Mouse (Mus musculus) olfactory bulb, adult 2 months (tissue): ENCODE results near the gene Prss57. TPM values are rescaled to one million over a fixed set of nuclear protein-coding genes. Genes with fewer than 3 reads are reported as not detected.
A peak's percentile ranks its signal among the peaks of the same experiment; 100 is the strongest.

Source experiments
- H3K27ac ChIP-seq: fragments of 200-500 bp; 2 replicates; pipeline ENCODE4 v1.5.1; 2012; ENCODE audit warnings: low read depth, low read length; ENCODE audit not compliant: insufficient read depth
- H3K4me1 ChIP-seq: fragments of 200-500 bp; 2 replicates; pipeline ENCODE4 v1.6.1; 2012; ENCODE audit warnings: low read length; ENCODE audit not compliant: control insufficient read depth, insufficient read depth
- H3K4me3 ChIP-seq: fragments of 200-500 bp; 2 replicates; pipeline ENCODE4 v1.5.1; 2012; ENCODE audit warnings: mild to moderate bottlenecking, low read depth, low read length, moderate library complexity; ENCODE audit not compliant: insufficient read depth
- CTCF ChIP-seq: fragments of 200-500 bp; IDR thresholded peaks from 2 replicates; pipeline ENCODE4 v1.5.1; 2012; ENCODE audit warnings: low read depth, mild to moderate bottlenecking, low read length, moderate library complexity; ENCODE audit not compliant: insufficient read depth
- POLR2A ChIP-seq: fragments of 200-500 bp; IDR thresholded peaks from 2 replicates; pipeline ENCODE4 v1.6.1; 2012; ENCODE audit warnings: mild to moderate bottlenecking, low read depth, low read length, moderate library complexity; ENCODE audit not compliant: insufficient read depth
- WGBS: fragments of 180-500 bp; shearing (Covaris S2); methylation state at CpG from one replicate; pipeline ENCODE4 v1.1.7; 2018; 5-methylcytosine and 5-hydroxymethylcytosine counted together
- polyA plus RNA-seq: library from polyadenylated mRNA; stranded (reverse); fragments of >200 nt; gene quantifications from 2 replicates; pipeline ENCODE4 v1.2.4, GENCODE M21; 2012; ENCODE audit warnings: low replicate concordance; ENCODE audit not compliant: missing spikeins, insufficient read depth, insufficient read length

Prss57 gene
- polyA plus RNA-seq, 1 experiment: not detected

DNA sequence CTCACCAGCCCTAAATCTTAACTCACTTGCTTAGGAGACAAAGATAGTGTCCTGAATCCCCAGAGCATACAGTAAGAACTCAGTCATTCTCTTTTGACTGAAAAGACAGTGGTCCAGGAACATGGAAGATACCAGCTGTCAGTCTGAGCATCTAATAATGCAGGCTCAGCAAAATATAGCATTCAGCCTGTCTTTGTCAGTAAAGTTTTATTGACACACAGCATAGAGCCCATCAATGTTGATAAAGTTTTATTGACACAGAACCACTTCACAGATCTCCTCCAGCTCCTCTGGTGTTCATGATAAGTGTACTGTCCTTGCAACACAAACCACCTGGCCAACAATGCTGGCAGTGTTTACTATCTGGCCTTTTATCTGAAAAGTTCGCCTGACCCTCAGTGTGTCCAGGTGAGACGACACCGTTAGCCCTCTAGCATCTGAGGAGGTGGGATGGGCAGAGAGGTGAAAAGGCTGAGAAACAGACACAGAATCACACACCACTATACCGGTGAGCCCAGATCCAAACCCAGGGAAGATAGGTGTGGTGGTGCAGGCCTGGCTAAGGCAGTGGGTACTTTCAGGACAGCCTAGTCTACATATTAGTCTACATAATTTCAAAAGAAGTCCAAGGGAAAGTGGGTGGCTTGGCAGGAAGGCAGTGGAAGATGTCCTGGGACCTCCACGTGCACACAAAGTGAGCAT lies 1.7 kb upstream of the Prss57 start:
- TF ChIP-seq POLR2A: no peak
- no peak for TF ChIP-seq CTCF
- H3K27ac ChIP-seq: peak overlapping the region; percentile 72
- WGBS: 81% methylated on average over 5 of the region's 5 CpGs
- H3K4me1 ChIP-seq: peaks cover 29% of the 10 kb centered on the region
- H3K4me3 ChIP-seq: peak overlapping the region; percentile 90; the same call in 1 of the 2 replicates

GRCm38 (mm10) chr10:79789581-79789980 lies 1.2 kb downstream of the Prss57 start:
- H3K4me3 ChIP-seq: no peak overlapping the region
- no peak overlapping the region for H3K27ac ChIP-seq
- H3K4me1 ChIP-seq: peaks cover 9% of the 10 kb centered on the region
- WGBS: 68% methylated on average over 2 of the region's 2 CpGs
- TF ChIP-seq CTCF (no peak), POLR2A (no peak)

DNA sequence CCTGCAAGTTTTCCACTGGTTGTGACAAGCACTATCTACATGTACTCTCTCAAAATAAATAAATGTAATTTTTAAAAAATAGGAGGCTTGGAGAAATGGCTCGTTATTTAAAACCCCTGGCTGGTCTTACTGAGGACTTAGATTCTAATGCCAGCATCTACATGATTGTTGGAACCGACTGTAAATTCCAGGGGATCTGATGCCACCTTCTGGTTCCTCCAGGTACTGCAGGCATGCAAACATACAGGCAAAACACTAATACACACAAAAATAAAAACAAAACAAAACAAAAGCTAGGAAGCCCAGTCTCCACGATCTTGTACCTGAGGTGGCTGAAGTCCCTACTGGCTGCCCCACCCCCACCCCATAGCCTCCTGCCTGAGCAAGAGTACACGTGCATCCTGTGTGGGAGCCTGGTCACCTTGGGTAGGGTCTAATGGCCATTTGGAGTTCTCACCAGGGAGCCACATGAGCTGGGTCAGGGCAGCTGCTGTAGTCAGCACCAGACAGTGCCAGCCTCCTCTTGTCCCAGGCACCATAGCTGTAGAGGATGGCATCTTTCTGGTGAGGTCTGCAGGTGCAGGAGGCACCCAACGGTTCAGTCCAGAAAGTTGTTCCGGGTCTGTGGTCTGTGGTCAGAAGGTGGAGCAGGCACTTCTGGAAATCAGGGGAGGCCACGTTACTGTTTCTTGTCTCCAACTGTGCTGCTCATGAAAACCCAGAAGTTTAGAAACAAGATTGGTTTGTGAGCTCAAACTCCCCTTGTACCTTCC lies 2.2 kb downstream of the Prss57 start:
- Histone ChIP-seq H3K4me3 (no peak overlapping the region), H3K4me1 (peaks cover 12% of the 10 kb centered on the region), H3K27ac (no peak overlapping the region)
- 32% methylated on average over 7 of the region's 7 CpGs for WGBS
- TF ChIP-seq POLR2A: no peak
- TF ChIP-seq CTCF: 0 out of 2 replicates have a peak, but pooled peaks have one; percentile 12

DNA sequence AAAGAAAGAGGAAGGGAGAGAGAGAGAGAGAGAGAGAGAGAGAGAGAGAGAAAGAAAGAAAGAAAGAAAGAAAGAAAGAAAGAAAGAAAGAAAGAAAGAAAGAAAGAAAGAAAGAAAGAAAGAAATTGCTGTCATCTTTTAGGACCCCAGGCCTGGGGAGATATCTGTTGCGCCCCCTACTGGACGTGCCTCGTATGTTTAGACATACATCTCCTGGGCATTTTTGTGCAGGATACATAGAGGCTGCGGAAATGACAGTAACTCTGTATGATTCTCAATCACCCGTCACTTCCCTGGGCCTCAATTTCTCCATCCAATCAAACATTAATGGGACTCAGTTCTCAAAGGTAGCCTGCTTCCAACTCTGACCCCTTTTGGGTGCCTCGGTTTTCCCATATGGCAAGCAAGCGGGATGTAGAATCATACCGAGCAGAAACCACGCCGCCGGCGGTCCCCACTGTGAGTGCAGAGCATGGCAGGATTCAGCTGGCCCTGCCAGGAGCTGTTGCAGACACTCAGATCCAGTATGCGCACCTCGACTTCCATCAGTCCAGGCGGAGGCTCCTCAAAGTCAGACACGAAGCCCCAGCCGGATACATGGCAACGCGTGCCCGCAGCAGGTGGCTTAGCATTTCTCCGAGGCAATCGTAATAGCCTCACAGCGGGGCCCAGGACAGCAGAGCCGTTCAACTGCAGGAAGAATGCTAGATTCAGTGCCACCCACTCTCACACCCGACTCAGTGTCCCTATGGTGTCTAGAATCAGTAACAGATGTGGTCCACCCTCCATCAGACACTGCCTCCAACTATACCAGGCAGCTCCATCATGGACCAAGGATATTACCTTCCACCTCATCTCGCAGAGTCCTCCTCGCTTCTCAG lies 6.6 kb downstream of the Prss57 start:
- H3K4me1 ChIP-seq: peaks cover 23% of the 10 kb centered on the region
- WGBS: 49% methylated on average over 27 of the region's 27 CpGs
- no peak overlapping the region for H3K4me3 ChIP-seq
- TF ChIP-seq CTCF (no peak), POLR2A (no peak)
- H3K27ac ChIP-seq: no peak overlapping the region

GRCm38 (mm10) chr10:79783050-79783449 lies 7.7 kb downstream of the Prss57 start:
- 65% methylated on average over 7 of the region's 7 CpGs for WGBS
- TF ChIP-seq CTCF: no peak
- no peak for TF ChIP-seq POLR2A
- no peak overlapping the region for H3K27ac ChIP-seq
- H3K4me3 ChIP-seq: no peak overlapping the region
- H3K4me1 ChIP-seq: peaks cover 25% of the 10 kb centered on the region

- H3K27ac ChIP-seq: no peak overlapping the region
- H3K4me1 ChIP-seq: peaks cover 28% of the 10 kb centered on the region
- WGBS: 45% methylated on average over 5 of the region's 5 CpGs
- no peak overlapping the region for H3K4me3 ChIP-seq
- TF ChIP-seq POLR2A: no peak
- no peak for TF ChIP-seq CTCF
These were observed 8.8 kb downstream of the Prss57 start for GRCm38 (mm10) chr10:79781956-79782355.

GRCm38 (mm10) chr10:79781139-79781538 lies 9.6 kb downstream of the Prss57 start:
- WGBS: 39% methylated on average over 21 of the region's 21 CpGs
- peaks cover 28% of the 10 kb centered on the region for H3K4me1 ChIP-seq
- peak overlapping the region; percentile 56 for H3K4me3 ChIP-seq
- no peak overlapping the region for H3K27ac ChIP-seq
- no peak for TF ChIP-seq POLR2A
- TF ChIP-seq CTCF: no peak

DNA sequence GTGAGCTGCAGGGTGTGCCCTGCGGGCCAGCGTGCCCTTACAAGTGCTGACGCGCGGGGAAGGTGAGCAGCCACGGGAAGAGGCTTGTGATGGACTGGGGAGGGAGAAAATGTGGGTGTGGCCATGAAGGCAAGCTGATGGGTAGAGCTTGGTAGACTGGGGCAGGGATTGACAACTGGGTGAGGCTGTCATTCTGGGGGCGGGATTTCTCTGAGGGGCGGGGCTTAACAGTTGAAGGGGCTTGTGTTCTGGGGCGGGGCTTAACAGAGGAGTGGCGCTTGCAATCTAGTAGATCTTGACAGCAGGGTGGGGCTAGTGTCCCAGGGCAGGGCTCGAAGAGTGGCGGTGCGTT lies 10.1 kb downstream of the Prss57 start:
- peaks cover 28% of the 10 kb centered on the region for H3K4me1 ChIP-seq
- TF ChIP-seq CTCF: no peak
- no peak for TF ChIP-seq POLR2A
- 1% methylated on average over 13 of the region's 13 CpGs for WGBS
- no peak overlapping the region for H3K27ac ChIP-seq
- H3K4me3 ChIP-seq: peak overlapping the region; percentile 56
